Mouse (Mus musculus) megakaryocyte, embryonic 14.5 days (primary cell): ENCODE results near the gene Rtn2.

Experiments used
- FLI1 ChIP-seq: IDR thresholded peaks from 2 replicates; pipeline ENCODE4 v1.6.1; 2012; ENCODE audit warnings: low read length, inconsistent platforms, mixed read lengths
- GATA1 ChIP-seq: IDR thresholded peaks from 3 replicates; pipeline ENCODE4 v1.6.1; 2012; ENCODE audit warnings: mixed read lengths, low read length, inconsistent platforms, borderline replicate concordance

DNA sequence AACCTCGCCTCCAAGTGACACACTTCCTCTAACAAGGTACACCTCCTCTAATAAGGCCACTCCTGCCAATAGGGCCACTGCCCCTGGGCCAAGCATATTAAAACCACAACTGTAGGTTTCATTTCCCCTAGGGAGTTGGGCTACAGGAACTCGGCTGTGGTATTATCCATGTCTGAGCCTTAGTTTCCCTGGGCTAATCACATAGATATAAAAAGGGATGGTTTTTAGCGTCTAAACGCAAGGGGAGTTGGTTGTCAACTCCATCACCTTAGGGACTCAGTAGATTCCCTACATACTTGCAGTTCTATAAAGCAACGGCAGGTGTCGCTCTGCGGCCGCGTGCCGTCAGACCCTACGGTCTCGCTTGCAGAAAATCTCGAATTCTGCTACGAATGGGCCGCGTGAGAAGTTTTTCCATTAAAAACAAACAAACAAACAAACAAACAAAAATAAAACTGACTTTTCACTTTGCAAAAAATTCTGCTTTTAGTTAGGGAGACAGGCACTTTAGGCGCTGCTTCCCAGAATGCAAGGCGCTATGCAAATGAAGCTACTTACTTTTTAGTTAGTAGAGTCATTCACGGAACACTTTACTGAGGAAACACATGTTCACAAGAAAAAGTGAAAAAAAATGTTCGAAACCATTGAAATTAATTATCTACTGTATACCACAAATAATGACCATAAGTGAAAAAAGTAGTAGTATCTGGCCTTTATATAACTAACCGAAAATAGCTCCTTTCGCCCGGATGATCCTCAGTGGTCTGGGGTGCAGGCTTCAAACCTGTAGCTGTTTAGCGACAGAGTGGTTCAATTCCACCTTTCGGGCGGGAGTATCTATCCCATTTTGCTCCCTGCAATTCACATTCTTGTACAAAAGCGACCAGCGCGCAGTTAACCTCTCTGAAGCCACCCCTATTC lies 18.3 kb downstream of the Rtn2 start:
- no peak for TF ChIP-seq GATA1
- no peak for TF ChIP-seq FLI1
